ENCODE assay signal across 8 mouse cellular contexts in genomic region chr7:126265949-126266348, GRCm38 (mm10). TPM values are rescaled to one million over a fixed set of nuclear protein-coding genes. Genes with fewer than 3 reads are reported as not detected.
DNase-seq lines count a peak whose midpoint lies in the region; ATAC-seq lines count a peak whose summit lies in the region.

No protein-coding gene starts in this region.

- H3K4me1 ChIP-seq in kidney, embryonic 14.5 days (ENCODE audit: control insufficient read depth, insufficient read depth, low read length): peaks cover 4% of the 10 kb centered on the region; the same call in 1 of the 2 replicates
- peaks cover 18% of the 10 kb centered on the region for H3K4me1 ChIP-seq in limb, embryonic 12.5 days (replicated peaks)

- peak; percentile 65 for DNase-seq in kidney, adult 11 months
- DNase-seq in cerebellum, postnatal 25 days: peak; percentile 69 to 79
- peak; percentile 53 to 71 for DNase-seq in gastrocnemius, postnatal 36 days
- DNase-seq in kidney, postnatal 10 days: peak; percentile 82
- DNase-seq in right cerebral cortex, postnatal 36 days (ENCODE audit: low spot score in 2 of 2): peak; percentile 89
- DNase-seq in thymus, postnatal 4 days: no peak

- no peak overlapping the region for H3K4me2 ChIP-seq in kidney, embryonic 14.5 days (replicated peaks; ENCODE audit: low read depth, low read length)
- no peak overlapping the region for H3K4me2 ChIP-seq in limb, embryonic 12.5 days

- no peak overlapping the region for H3K27ac ChIP-seq in kidney, embryonic 14.5 days (ENCODE audit: low read depth, low read length)
- H3K27ac ChIP-seq in limb, embryonic 12.5 days: 0 out of 2 replicates have a peak overlapping the region, but pooled peaks have one; percentile 42

- no peak for ATAC-seq in kidney, embryonic 14.5 days (ENCODE audit: low FRiP score, low TSS enrichment)
- no peak for ATAC-seq in limb, embryonic 12.5 days (ENCODE audit: insufficient number of reproducible peaks, insufficient read depth, low FRiP score, low TSS enrichment, low read depth)

- H3K4me3 ChIP-seq in kidney, embryonic 14.5 days (ENCODE audit: low read length): no peak overlapping the region
- no peak overlapping the region for H3K4me3 ChIP-seq in limb, embryonic 12.5 days (replicated peaks)

- no peaks in the 10 kb centered on the region for H3K27me3 ChIP-seq in kidney, embryonic 14.5 days (ENCODE audit: control insufficient read depth, insufficient read depth, low read length)
- no peaks in the 10 kb centered on the region for H3K27me3 ChIP-seq in limb, embryonic 12.5 days

- intact Hi-C loops in gastrocnemius, postnatal 36 days (cut with DNase I): no loop called here

- WGBS in kidney, embryonic 14.5 days: 62% methylated on average over 9 of the region's 9 CpGs
- WGBS in limb, embryonic 12.5 days: 60% methylated on average over 9 of the region's 9 CpGs

- H3K9me3 ChIP-seq in kidney, embryonic 14.5 days (ENCODE audit: control insufficient read depth, low read length): no peaks in the 10 kb centered on the region
- H3K9me3 ChIP-seq in limb, embryonic 12.5 days: no peaks in the 10 kb centered on the region

- no peak overlapping the region for H3K9ac ChIP-seq in kidney, embryonic 14.5 days (ENCODE audit: low read depth, low read length)
- H3K9ac ChIP-seq in limb, embryonic 12.5 days (replicated peaks): no peak overlapping the region

- no peaks in the 10 kb centered on the region for H3K36me3 ChIP-seq in kidney, embryonic 14.5 days (ENCODE audit: control insufficient read depth, insufficient read depth, low read length)
- no peaks in the 10 kb centered on the region for H3K36me3 ChIP-seq in limb, embryonic 12.5 days

RNA-seq across cellular contexts. Expression of gene Sbk1, which starts 6.5 kb away (rescaled TPM):
- 41.6 and 52.0 TPM in 2 replicates for polyA plus RNA-seq in kidney, embryonic 14.5 days (2014; fragmentation: Nextera tagmentation; extraction: Ambion mirVana)
- total RNA-seq in gastrocnemius, postnatal 36 days (2021): 10 to 100 TPM; 18.4 to 24.0 TPM
- polyA plus RNA-seq in limb, embryonic 12.5 days (2016; fragmentation: Nextera tagmentation; extraction: Ambion mirVana): 120 TPM in 2 replicates
